Mouse (Mus musculus): Measurements from ENCODE around the gene H2al1j. TPM values are rescaled to one million over a fixed set of nuclear protein-coding genes. Genes with fewer than 3 reads are reported as not detected.
"Not testable (repeated sequence)": the region's sequence is repeated elsewhere in the genome, so short reads cannot be mapped to it uniquely, and the experiment has no call there.

Gene H2al1j
- total and polyA plus RNA-seq, 3 experiments: not detected

DNA sequence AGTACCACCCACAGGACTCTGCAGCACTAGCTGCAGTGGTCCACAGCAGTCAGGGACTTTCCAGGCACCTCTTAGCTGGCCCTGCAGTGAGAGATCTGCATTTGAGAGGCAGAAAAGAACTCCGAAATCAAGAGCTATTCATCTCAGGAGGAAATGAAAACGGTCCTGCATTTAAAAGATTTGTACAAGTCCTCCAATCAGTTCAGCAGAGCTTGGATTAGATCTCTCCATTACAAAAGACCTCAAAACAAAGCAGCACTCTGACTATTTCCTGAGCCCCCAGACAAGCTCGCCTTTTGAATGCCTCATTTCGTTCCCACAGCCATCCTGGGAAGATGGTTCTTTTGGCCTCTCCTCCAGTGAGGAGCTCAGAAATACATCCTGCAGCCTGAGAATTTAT, 38.4 kb upstream of the H2al1j start (continued):
- TF ChIP-seq TCF12 (IDR thresholded peaks at IDR 0.05; ENCODE audit: low read depth, low read length) (no peak), MXI1 (IDR thresholded peaks at IDR 0.05; ENCODE audit: low read depth, low read length) (no peak), MAX (IDR thresholded peaks at IDR 0.05; ENCODE audit: low read length) (no peak), HCFC1 (IDR thresholded peaks at IDR 0.05; ENCODE audit: low read depth, low read length) (no peak)

DNA sequence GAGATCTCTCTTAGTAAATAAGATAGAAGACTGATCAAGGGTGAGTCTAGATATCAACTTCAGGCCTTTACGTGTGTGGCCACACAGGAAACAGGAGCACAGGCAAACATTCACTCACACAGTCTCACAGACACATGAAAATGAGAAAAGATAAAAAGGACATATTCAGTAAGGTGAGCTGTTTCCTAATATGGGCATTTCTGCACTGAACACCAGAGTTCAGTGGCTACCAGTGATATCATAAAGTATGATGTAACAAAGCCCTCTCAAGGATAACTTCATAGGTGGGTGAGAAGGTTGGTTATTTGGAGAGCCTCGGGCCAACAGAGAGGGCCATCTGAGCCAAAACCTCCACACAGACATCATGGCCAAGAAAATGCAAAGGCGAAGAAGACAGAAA, 28.7 kb upstream of the H2al1j start, which contains the start of gene H2al1a:
Gene H2al1a (plus strand): TSS at position 301 of the 400 bp plus-strand sequence.
- DNase-seq (ENCODE audit: extremely low read depth); H3K9me3 ChIP-seq (replicated peaks; ENCODE audit: low read length); in situ Hi-C loops (cut with MboI; ENCODE audit: low pct_ligation_motif_present, low pct_unique_long_range_greater_than_20kb, low sequenced_read_pairs); dilution Hi-C loops (cut with MboI; ENCODE audit: extremely low pct_ligation_motif_present, extremely low pct_unique_long_range_greater_than_20kb, low sequenced_read_pairs); H3K27me3 ChIP-seq (replicated peaks); H3K4me2 ChIP-seq (ENCODE audit: insufficient read depth, low read depth, poor library complexity, severe bottlenecking); H3K27ac ChIP-seq (ENCODE audit: insufficient read depth, low read depth); H3K79me2 ChIP-seq (replicated peaks; ENCODE audit: control insufficient read depth, extremely low read depth, insufficient read depth, poor library complexity, severe bottlenecking); H3K9ac ChIP-seq (ENCODE audit: insufficient read depth, low read depth); H3K4me3 ChIP-seq (replicated peaks in 1 of 3; ENCODE audit: low read depth in 2 of 3, low read length in 2 of 3, poor library complexity in 1 of 3); H3K36me3 ChIP-seq (replicated peaks in 1 of 2; ENCODE audit: control insufficient read depth in 1 of 2, insufficient read depth in 1 of 2, low read length in 1 of 2); H3K4me1 ChIP-seq (ENCODE audit: control insufficient read depth in 1 of 2, insufficient read depth in 2 of 2): not testable (repeated sequence)

DNA sequence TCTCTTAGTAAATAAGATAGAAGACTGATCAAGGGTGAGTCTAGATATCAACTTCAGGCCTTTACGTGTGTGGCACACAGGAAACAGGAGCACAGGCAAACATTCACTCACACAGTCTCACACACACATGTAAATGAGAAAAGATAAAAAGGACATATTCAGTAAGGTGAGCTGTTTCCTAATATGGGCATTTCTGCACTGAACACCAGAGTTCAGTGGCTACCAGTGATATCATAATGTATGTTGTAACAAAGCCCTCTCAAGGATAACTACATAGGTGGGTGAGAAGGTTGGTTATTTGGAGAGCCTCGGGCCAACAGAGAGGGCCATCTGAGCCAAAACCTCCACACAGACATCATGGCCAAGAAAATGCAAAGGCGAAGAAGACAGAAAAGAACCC, 25.5 kb upstream of the H2al1j start, which contains the start of gene H2al1b:
Gene H2al1b (plus strand): TSS at position 301 of the 400 bp plus-strand sequence.
- H3K4me1 ChIP-seq (ENCODE audit: control insufficient read depth in 1 of 2, insufficient read depth in 2 of 2); H3K36me3 ChIP-seq (replicated peaks in 1 of 2; ENCODE audit: control insufficient read depth in 1 of 2, insufficient read depth in 1 of 2, low read length in 1 of 2); H3K4me3 ChIP-seq (replicated peaks in 1 of 3; ENCODE audit: low read depth in 2 of 3, low read length in 2 of 3, poor library complexity in 1 of 3); dilution Hi-C loops (cut with MboI; ENCODE audit: extremely low pct_ligation_motif_present, extremely low pct_unique_long_range_greater_than_20kb, low sequenced_read_pairs); H3K9me3 ChIP-seq (replicated peaks; ENCODE audit: low read length); H3K4me2 ChIP-seq (ENCODE audit: insufficient read depth, low read depth, poor library complexity, severe bottlenecking); H3K27me3 ChIP-seq (replicated peaks); H3K9ac ChIP-seq (ENCODE audit: insufficient read depth, low read depth); H3K79me2 ChIP-seq (replicated peaks; ENCODE audit: control insufficient read depth, extremely low read depth, insufficient read depth, poor library complexity, severe bottlenecking); H3K27ac ChIP-seq (ENCODE audit: insufficient read depth, low read depth); DNase-seq (ENCODE audit: extremely low read depth); in situ Hi-C loops (cut with MboI; ENCODE audit: low pct_ligation_motif_present, low pct_unique_long_range_greater_than_20kb, low sequenced_read_pairs): not testable (repeated sequence)

DNA sequence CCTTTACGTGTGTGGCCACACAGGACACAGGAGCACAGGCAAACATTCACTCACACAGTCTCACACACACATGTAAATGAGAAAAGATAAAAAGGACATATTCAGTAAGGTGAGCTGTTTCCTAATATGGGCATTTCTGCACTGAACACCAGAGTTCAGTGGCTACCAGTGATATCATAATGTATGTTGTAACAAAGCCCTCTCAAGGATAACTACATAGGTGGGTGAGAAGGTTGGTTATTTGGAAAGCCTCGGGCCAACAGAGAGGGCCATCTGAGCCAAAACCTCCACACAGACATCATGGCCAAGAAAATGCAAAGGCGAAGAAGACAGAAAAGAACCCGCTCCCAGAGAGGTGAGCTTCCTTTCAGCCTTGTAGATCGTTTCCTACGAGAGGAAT, 22.3 kb upstream of the H2al1j start, which contains the start of gene H2al1c:
Gene H2al1c (plus strand): TSS at position 301 of the 400 bp plus-strand sequence.
- H3K9me3 ChIP-seq (replicated peaks; ENCODE audit: low read length); in situ Hi-C loops (cut with MboI; ENCODE audit: low pct_ligation_motif_present, low pct_unique_long_range_greater_than_20kb, low sequenced_read_pairs); H3K4me1 ChIP-seq (ENCODE audit: control insufficient read depth in 1 of 2, insufficient read depth in 2 of 2); H3K4me3 ChIP-seq (replicated peaks in 1 of 3; ENCODE audit: low read depth in 2 of 3, low read length in 2 of 3, poor library complexity in 1 of 3); DNase-seq (ENCODE audit: extremely low read depth); H3K36me3 ChIP-seq (replicated peaks in 1 of 2; ENCODE audit: control insufficient read depth in 1 of 2, insufficient read depth in 1 of 2, low read length in 1 of 2); H3K27me3 ChIP-seq (replicated peaks); H3K4me2 ChIP-seq (ENCODE audit: insufficient read depth, low read depth, poor library complexity, severe bottlenecking); H3K79me2 ChIP-seq (replicated peaks; ENCODE audit: control insufficient read depth, extremely low read depth, insufficient read depth, poor library complexity, severe bottlenecking); H3K27ac ChIP-seq (ENCODE audit: insufficient read depth, low read depth); H3K9ac ChIP-seq (ENCODE audit: insufficient read depth, low read depth); dilution Hi-C loops (cut with MboI; ENCODE audit: extremely low pct_ligation_motif_present, extremely low pct_unique_long_range_greater_than_20kb, low sequenced_read_pairs): not testable (repeated sequence)

DNA sequence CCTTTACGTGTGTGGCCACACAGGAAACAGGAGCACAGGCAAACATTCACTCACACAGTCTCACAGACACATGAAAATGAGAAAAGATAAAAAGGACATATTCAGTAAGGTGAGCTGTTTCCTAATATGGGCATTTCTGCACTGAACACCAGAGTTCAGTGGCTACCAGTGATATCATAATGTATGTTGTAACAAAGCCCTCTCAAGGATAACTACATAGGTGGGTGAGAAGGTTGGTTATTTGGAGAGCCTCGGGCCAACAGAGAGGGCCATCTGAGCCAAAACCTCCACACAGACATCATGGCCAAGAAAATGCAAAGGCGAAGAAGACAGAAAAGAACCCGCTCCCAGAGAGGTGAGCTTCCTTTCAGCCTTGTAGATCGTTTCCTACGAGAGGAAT, 19.1 kb upstream of the H2al1j start, which contains the start of gene H2al1d:
Gene H2al1d (plus strand): TSS at position 301 of the 400 bp plus-strand sequence.
- H3K36me3 ChIP-seq (replicated peaks in 1 of 2; ENCODE audit: control insufficient read depth in 1 of 2, insufficient read depth in 1 of 2, low read length in 1 of 2); H3K4me1 ChIP-seq (ENCODE audit: control insufficient read depth in 1 of 2, insufficient read depth in 2 of 2); dilution Hi-C loops (cut with MboI; ENCODE audit: extremely low pct_ligation_motif_present, extremely low pct_unique_long_range_greater_than_20kb, low sequenced_read_pairs); H3K79me2 ChIP-seq (replicated peaks; ENCODE audit: control insufficient read depth, extremely low read depth, insufficient read depth, poor library complexity, severe bottlenecking); H3K4me3 ChIP-seq (replicated peaks in 1 of 3; ENCODE audit: low read depth in 2 of 3, low read length in 2 of 3, poor library complexity in 1 of 3); H3K4me2 ChIP-seq (ENCODE audit: insufficient read depth, low read depth, poor library complexity, severe bottlenecking); H3K9me3 ChIP-seq (replicated peaks; ENCODE audit: low read length); in situ Hi-C loops (cut with MboI; ENCODE audit: low pct_ligation_motif_present, low pct_unique_long_range_greater_than_20kb, low sequenced_read_pairs); H3K27ac ChIP-seq (ENCODE audit: insufficient read depth, low read depth); DNase-seq (ENCODE audit: extremely low read depth); H3K27me3 ChIP-seq (replicated peaks); H3K9ac ChIP-seq (ENCODE audit: insufficient read depth, low read depth): not testable (repeated sequence)

DNA sequence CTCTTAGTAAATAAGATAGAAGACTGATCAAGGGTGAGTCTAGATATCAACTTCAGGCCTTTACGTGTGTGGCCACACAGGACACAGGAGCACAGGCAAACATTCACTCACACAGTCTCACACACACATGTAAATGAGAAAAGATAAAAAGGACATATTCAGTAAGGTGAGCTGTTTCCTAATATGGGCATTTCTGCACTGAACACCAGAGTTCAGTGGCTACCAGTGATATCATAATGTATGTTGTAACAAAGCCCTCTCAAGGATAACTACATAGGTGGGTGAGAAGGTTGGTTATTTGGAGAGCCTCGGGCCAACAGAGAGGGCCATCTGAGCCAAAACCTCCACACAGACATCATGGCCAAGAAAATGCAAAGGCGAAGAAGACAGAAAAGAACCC, 16.0 kb upstream of the H2al1j start, which contains the start of gene H2al1e:
Gene H2al1e (plus strand): TSS at position 301 of the 400 bp plus-strand sequence.
- H3K4me1 ChIP-seq (ENCODE audit: control insufficient read depth in 1 of 2, insufficient read depth in 2 of 2); H3K36me3 ChIP-seq (replicated peaks in 1 of 2; ENCODE audit: control insufficient read depth in 1 of 2, insufficient read depth in 1 of 2, low read length in 1 of 2); H3K4me2 ChIP-seq (ENCODE audit: insufficient read depth, low read depth, poor library complexity, severe bottlenecking); H3K27me3 ChIP-seq (replicated peaks); H3K27ac ChIP-seq (ENCODE audit: insufficient read depth, low read depth); H3K9me3 ChIP-seq (replicated peaks; ENCODE audit: low read length); in situ Hi-C loops (cut with MboI; ENCODE audit: low pct_ligation_motif_present, low pct_unique_long_range_greater_than_20kb, low sequenced_read_pairs); H3K9ac ChIP-seq (ENCODE audit: insufficient read depth, low read depth); DNase-seq (ENCODE audit: extremely low read depth); H3K4me3 ChIP-seq (replicated peaks in 1 of 3; ENCODE audit: low read depth in 2 of 3, low read length in 2 of 3, poor library complexity in 1 of 3); H3K79me2 ChIP-seq (replicated peaks; ENCODE audit: control insufficient read depth, extremely low read depth, insufficient read depth, poor library complexity, severe bottlenecking); dilution Hi-C loops (cut with MboI; ENCODE audit: extremely low pct_ligation_motif_present, extremely low pct_unique_long_range_greater_than_20kb, low sequenced_read_pairs): not testable (repeated sequence)
